Mouse (Mus musculus): ENCODE data around the gene H2al1f. TPM values are rescaled to one million over a fixed set of nuclear protein-coding genes. Genes with fewer than 3 reads are reported as not detected.

H2al1f gene
- polyA plus RNA-seq, 1 experiment from 2014 or later, result not detected

DNA sequence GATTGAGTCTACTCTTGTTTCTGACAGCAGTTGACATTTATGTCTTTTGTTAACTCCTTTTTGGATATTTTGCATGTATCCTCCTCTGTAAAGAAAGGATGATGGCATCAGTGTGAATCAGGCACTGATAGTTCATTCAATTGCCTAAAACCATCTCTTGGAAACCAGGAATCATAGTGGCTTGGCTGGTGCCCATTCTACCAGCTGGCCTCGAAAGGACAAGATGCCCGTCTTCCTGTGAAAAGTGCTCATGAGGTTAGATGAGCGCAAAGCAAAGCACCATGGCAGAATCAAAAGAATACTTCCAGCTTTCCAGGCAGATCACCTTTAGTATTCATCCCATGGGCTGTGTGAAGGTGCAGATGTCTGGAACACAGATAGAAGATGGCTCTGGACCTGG is 31.8 kb downstream of the H2al1f start:
- 89% methylated on average over 3 of the region's 3 CpGs for WGBS

GRCm38 (mm10) chrX:11360823-11361222 is 45.9 kb downstream of the H2al1f start:
- H3K9ac ChIP-seq (replicated peaks; ENCODE audit: low read depth, low read length), result no peak overlapping the region
- H3K4me1 ChIP-seq (ENCODE audit: control insufficient read depth, insufficient read depth, low read length), result no peaks in the 10 kb centered on the region
- H3K4me2 ChIP-seq (replicated peaks; ENCODE audit: low read depth, low read length), result no peak overlapping the region
- H3K27me3 ChIP-seq (ENCODE audit: control insufficient read depth, insufficient read depth, low read length), result 0 out of 2 replicates have a peak, but pooled peaks cover 2% of the 10 kb centered on the region
- H3K4me3 ChIP-seq (ENCODE audit: low read depth, low read length), result no peak overlapping the region
- H3K9me3 ChIP-seq (ENCODE audit: control insufficient read depth, low read depth, low read length), result no peaks in the 10 kb centered on the region
- no peak for ATAC-seq (ENCODE audit: insufficient number of reproducible peaks, insufficient read depth, low FRiP score, low read depth)
- no peak overlapping the region for H3K27ac ChIP-seq (ENCODE audit: low read length)
- no peaks in the 10 kb centered on the region for H3K36me3 ChIP-seq (ENCODE audit: control insufficient read depth, insufficient read depth, low read length)
- WGBS, result 83% methylated on average over 6 of the region's 6 CpGs

More for the DNA sequence above, 31.8 kb downstream of the H2al1f start:
- Histone ChIP-seq H3K4me3 (ENCODE audit: low read depth, low read length) (no peak overlapping the region), H3K9ac (replicated peaks; ENCODE audit: low read depth, low read length) (no peak overlapping the region), H3K4me2 (replicated peaks; ENCODE audit: low read depth, low read length) (no peak overlapping the region), H3K27me3 (ENCODE audit: control insufficient read depth, insufficient read depth, low read length) (no peaks in the 10 kb centered on the region; the same call in 1 of the 2 replicates), H3K9me3 (ENCODE audit: control insufficient read depth, low read depth, low read length) (no peaks in the 10 kb centered on the region), H3K36me3 (ENCODE audit: control insufficient read depth, insufficient read depth, low read length) (no peaks in the 10 kb centered on the region), H3K27ac (ENCODE audit: low read length) (no peak overlapping the region), H3K4me1 (ENCODE audit: control insufficient read depth, insufficient read depth, low read length) (no peaks in the 10 kb centered on the region)
- no peak for ATAC-seq (ENCODE audit: insufficient number of reproducible peaks, insufficient read depth, low FRiP score, low read depth)

- no peaks in the 10 kb centered on the region for H3K36me3 ChIP-seq (ENCODE audit: control insufficient read depth, insufficient read depth, low read length)
- no peak for ATAC-seq (ENCODE audit: insufficient number of reproducible peaks, insufficient read depth, low FRiP score, low read depth)
- no peak overlapping the region for H3K4me2 ChIP-seq (replicated peaks; ENCODE audit: low read depth, low read length)
- H3K27me3 ChIP-seq (ENCODE audit: control insufficient read depth, insufficient read depth, low read length), result 0 out of 2 replicates have a peak, but pooled peaks cover 2% of the 10 kb centered on the region
- no peak overlapping the region for H3K4me3 ChIP-seq (ENCODE audit: low read depth, low read length)
- no peak overlapping the region for H3K9ac ChIP-seq (replicated peaks; ENCODE audit: low read depth, low read length)
- WGBS, result 85% methylated on average over 2 of the region's 2 CpGs
- no peak overlapping the region for H3K27ac ChIP-seq (ENCODE audit: low read length)
- no peaks in the 10 kb centered on the region for H3K4me1 ChIP-seq (ENCODE audit: control insufficient read depth, insufficient read depth, low read length)
- no peaks in the 10 kb centered on the region for H3K9me3 ChIP-seq (ENCODE audit: control insufficient read depth, low read depth, low read length)
Measured at GRCm38 (mm10) chrX:11361261-11361660, 46.3 kb downstream of the H2al1f start.

DNA sequence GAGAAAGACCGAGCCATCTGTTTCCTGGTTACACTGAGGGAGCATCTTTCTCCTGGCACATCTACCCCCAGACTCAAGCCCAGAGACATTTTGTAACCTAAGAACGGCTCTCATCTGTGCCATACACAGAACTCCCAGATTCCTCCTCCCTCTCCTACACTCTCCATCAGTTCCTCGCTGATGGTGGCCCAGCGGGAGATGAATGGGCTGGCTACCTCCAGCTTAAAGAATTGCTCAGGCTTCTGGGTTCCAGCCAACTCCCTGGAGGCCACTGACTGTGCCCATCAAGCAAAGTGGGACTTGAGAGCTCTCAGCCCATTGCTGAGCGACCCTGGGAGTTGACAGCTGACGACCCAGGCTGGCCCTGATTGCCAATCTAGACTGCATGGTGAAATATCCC is 48.9 kb downstream of the H2al1f start:
- Histone ChIP-seq H3K9ac (replicated peaks; ENCODE audit: low read depth, low read length) (no peak overlapping the region), H3K9me3 (ENCODE audit: control insufficient read depth, low read depth, low read length) (no peaks in the 10 kb centered on the region), H3K27me3 (ENCODE audit: control insufficient read depth, insufficient read depth, low read length) (0 out of 2 replicates have a peak, but pooled peaks cover 2% of the 10 kb centered on the region), H3K27ac (ENCODE audit: low read length) (no peak overlapping the region), H3K4me1 (ENCODE audit: control insufficient read depth, insufficient read depth, low read length) (no peaks in the 10 kb centered on the region), H3K4me2 (replicated peaks; ENCODE audit: low read depth, low read length) (no peak overlapping the region), H3K4me3 (ENCODE audit: low read depth, low read length) (no peak overlapping the region), H3K36me3 (ENCODE audit: control insufficient read depth, insufficient read depth, low read length) (no peaks in the 10 kb centered on the region)
- WGBS, result 55% methylated on average over 6 of the region's 6 CpGs
- ATAC-seq (ENCODE audit: insufficient number of reproducible peaks, insufficient read depth, low FRiP score, low read depth), result no peak

Other genes starting within 250 kb of the H2al1f start
- gene H2al1a, start 15.9 kb upstream of the H2al1f start, polyA plus RNA-seq (2014; fragmentation: Nextera tagmentation; extraction: Ambion mirVana), result not detected in 2 replicates
- not detected in 2 replicates for gene H2al1b, start 12.7 kb upstream of the H2al1f start, polyA plus RNA-seq (2014; fragmentation: Nextera tagmentation; extraction: Ambion mirVana)
- not detected in 2 replicates for gene H2al1c, start 9.5 kb upstream of the H2al1f start, polyA plus RNA-seq (2014; fragmentation: Nextera tagmentation; extraction: Ambion mirVana)
- not detected in 2 replicates for gene H2al1d, start 6.3 kb upstream of the H2al1f start, polyA plus RNA-seq (2014; fragmentation: Nextera tagmentation; extraction: Ambion mirVana)
- not detected in 2 replicates for gene H2al1e, start 3.2 kb upstream of the H2al1f start, polyA plus RNA-seq (2014; fragmentation: Nextera tagmentation; extraction: Ambion mirVana)
- not detected in 2 replicates for gene H2al1g, start 3.1 kb downstream of the H2al1f start, polyA plus RNA-seq (2014; fragmentation: Nextera tagmentation; extraction: Ambion mirVana)
- not detected in 2 replicates for gene H2al1h, start 6.3 kb downstream of the H2al1f start, polyA plus RNA-seq (2014; fragmentation: Nextera tagmentation; extraction: Ambion mirVana)
- gene H2al1i, start 9.5 kb downstream of the H2al1f start, polyA plus RNA-seq (2014; fragmentation: Nextera tagmentation; extraction: Ambion mirVana), result not detected in 2 replicates
- gene H2al1j, start 12.7 kb downstream of the H2al1f start, polyA plus RNA-seq (2014; fragmentation: Nextera tagmentation; extraction: Ambion mirVana), result not detected in 2 replicates